Mouse (Mus musculus) C2C12 (cell line): ENCODE measurements at regions not wholly inside any gene's neighbourhood (a gene's known extent, or its start where the extent isn't known, plus 50 kb on each side); places are given as distances from the start of the nearest gene placed in this dataset.
A peak's percentile ranks its signal among the peaks of the same experiment; 100 is the strongest.

Experiments
- H3K27me3 ChIP-seq: one replicate; pipeline ENCODE4 v1.6.1; 2011; ENCODE audit not compliant: control insufficient read depth, insufficient read depth, insufficient read length
- H3K36me3 ChIP-seq: one replicate; pipeline ENCODE4 v1.6.1; 2011; ENCODE audit not compliant: control insufficient read depth, insufficient read depth
- H3K4me3 ChIP-seq: one replicate; pipeline ENCODE4 v1.5.1; 2011; ENCODE audit warnings: mild to moderate bottlenecking, control low read depth; ENCODE audit not compliant: poor library complexity, insufficient read depth, severe bottlenecking
- H3K79me2 ChIP-seq: one replicate; pipeline ENCODE4 v1.6.1; 2011; ENCODE audit not compliant: control insufficient read depth, insufficient read depth
- H3K79me3 ChIP-seq: one replicate; pipeline ENCODE4 v1.6.1; 2011; ENCODE audit warnings: low read depth, control low read depth
- H3ac ChIP-seq: one replicate; pipeline ENCODE3; 2011; ENCODE audit warnings: low read depth; ENCODE audit not compliant: control insufficient read depth, insufficient read length
- CEBPB ChIP-seq: IDR thresholded peaks from one replicate; pipeline ENCODE4 v1.6.1; 2011; ENCODE audit warnings: low read depth, mild to moderate bottlenecking, control low read depth, moderate library complexity
- CTCF ChIP-seq: IDR thresholded peaks from one replicate; pipeline ENCODE4 v1.5.1; 2011; ENCODE audit not compliant: control insufficient read depth, insufficient read depth, insufficient read length
- FOSL1 ChIP-seq: IDR thresholded peaks from one replicate; pipeline ENCODE4 v1.8.0; 2011; ENCODE audit warnings: mild to moderate bottlenecking, low read length; ENCODE audit not compliant: poor library complexity, insufficient read depth, severe bottlenecking
- MAX ChIP-seq: IDR thresholded peaks from one replicate; pipeline ENCODE4 v1.6.1; 2011; ENCODE audit warnings: mild to moderate bottlenecking, control low read depth
- MYOD1 ChIP-seq: IDR thresholded peaks from one replicate; pipeline ENCODE4 v1.6.1; 2011; ENCODE audit warnings: low read depth; ENCODE audit not compliant: control insufficient read depth, insufficient read length
- MYOG ChIP-seq: IDR thresholded peaks from one replicate; pipeline ENCODE4 v1.6.1; 2011; ENCODE audit not compliant: control insufficient read depth, insufficient read length; ENCODE audit errors: extremely low read depth
- USF1 ChIP-seq: IDR thresholded peaks from one replicate; pipeline ENCODE4 v1.6.1; 2011; ENCODE audit warnings: low read depth, mild to moderate bottlenecking, control low read depth, moderate library complexity

DNA sequence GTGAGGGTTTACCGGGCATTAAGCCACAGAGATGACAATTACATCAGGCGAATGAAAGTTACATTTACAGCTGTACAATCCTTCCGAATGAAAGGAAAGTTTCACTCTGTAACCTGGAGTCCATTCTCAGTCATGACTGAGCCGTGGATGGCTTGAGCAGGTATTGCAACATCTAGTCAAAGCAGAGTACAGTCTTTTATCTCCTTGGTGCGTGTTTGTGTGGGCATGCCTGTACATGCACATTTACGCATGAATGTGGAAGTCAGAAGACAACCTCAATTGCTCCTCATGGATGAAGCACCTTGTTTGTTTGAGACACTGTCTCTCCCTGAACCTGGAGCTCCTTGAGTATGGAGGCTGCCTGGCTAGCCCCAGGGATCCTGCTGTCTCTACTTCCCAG is 175.9 kb upstream of the Cxcr4 start:
- Histone ChIP-seq H3K4me3 (no peak overlapping the region), H3K79me2 (no peaks in the 10 kb centered on the region), H3K27me3 (no peaks in the 10 kb centered on the region), H3K79me3 (no peaks in the 10 kb centered on the region), H3ac (no peak overlapping the region), H3K36me3 (no peaks in the 10 kb centered on the region)
- TF ChIP-seq CEBPB (peak; percentile 13), USF1 (no peak), MYOG (no peak)

DNA sequence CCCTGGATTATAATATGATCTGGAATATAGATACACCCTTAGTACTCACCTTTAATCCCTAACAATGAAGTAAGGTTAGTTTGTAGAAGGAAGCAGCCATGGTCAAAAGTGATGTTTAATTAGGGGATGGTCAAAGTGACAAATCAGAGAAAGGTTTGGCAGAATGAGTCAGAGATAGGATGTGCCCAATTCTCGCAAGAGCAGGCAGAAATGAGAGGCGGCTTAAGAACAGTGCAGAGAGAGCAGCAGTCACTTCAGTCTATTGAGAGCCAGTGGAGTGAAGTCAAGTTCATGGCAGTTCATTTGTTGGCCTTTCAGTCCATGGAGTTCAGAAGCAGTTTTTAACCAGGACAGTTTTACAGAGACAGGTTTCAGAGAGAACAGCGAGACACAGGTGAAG is 175.3 kb upstream of the Cxcr4 start:
- H3K79me2 ChIP-seq = no peaks in the 10 kb centered on the region
- H3K36me3 ChIP-seq = no peaks in the 10 kb centered on the region
- no peak overlapping the region for H3ac ChIP-seq
- no peaks in the 10 kb centered on the region for H3K79me3 ChIP-seq
- H3K27me3 ChIP-seq = no peaks in the 10 kb centered on the region
- no peak overlapping the region for H3K4me3 ChIP-seq
- TF ChIP-seq FOSL1 = no peak
- TF ChIP-seq MYOD1 = no peak
- no peak for TF ChIP-seq MYOG
- no peak for TF ChIP-seq CEBPB
- TF ChIP-seq USF1 = no peak
- TF ChIP-seq CTCF = no peak
- no peak for TF ChIP-seq MAX

- Histone ChIP-seq H3K4me3 (no peak overlapping the region), H3K79me2 (no peaks in the 10 kb centered on the region), H3K36me3 (no peaks in the 10 kb centered on the region), H3ac (no peak overlapping the region), H3K27me3 (no peaks in the 10 kb centered on the region), H3K79me3 (no peaks in the 10 kb centered on the region)
- TF ChIP-seq FOSL1 = no peak
- no peak for TF ChIP-seq CEBPB
- TF ChIP-seq MYOD1 = no peak
Measured at GRCm38 (mm10) chr1:128766894-128767268, 174.8 kb upstream of the Cxcr4 start.

GRCm38 (mm10) chr1:128766193-128766893 is 174.2 kb upstream of the Cxcr4 start:
- no peaks in the 10 kb centered on the region for H3K36me3 ChIP-seq
- no peaks in the 10 kb centered on the region for H3K79me3 ChIP-seq
- H3K27me3 ChIP-seq = no peaks in the 10 kb centered on the region
- H3K4me3 ChIP-seq = no peak overlapping the region
- TF ChIP-seq FOSL1 = no peak
- no peak overlapping the region for H3ac ChIP-seq
- no peaks in the 10 kb centered on the region for H3K79me2 ChIP-seq

- TF ChIP-seq CTCF (no peak), MYOG (no peak), CEBPB (no peak), MYOD1 (no peak), USF1 (no peak), MAX (no peak), FOSL1 (no peak)
- Histone ChIP-seq H3K79me3 (no peaks in the 10 kb centered on the region), H3K27me3 (no peaks in the 10 kb centered on the region), H3K36me3 (no peaks in the 10 kb centered on the region), H3K4me3 (no peak overlapping the region), H3ac (no peak overlapping the region), H3K79me2 (no peaks in the 10 kb centered on the region)
Measured at GRCm38 (mm10) chr1:128765626-128766025, 173.5 kb upstream of the Cxcr4 start.

DNA sequence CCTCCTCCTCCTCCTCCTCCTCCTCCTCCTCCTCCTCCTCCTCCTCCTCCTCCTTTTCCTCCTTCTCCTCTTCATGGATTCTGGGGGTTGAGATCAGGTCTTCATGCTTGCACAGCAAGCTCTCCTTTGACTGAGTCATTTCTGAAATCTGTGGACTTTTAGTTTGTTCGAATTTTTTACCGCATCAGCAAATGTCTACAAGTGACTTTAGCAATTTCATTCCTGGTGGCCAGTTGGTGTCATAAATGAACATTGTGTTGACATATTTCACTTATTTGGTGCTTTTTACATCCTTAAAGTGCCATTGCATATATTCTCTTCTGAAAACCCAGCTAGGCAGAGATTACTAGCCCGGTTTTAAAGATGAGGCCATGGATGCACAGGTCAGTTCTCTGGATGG is 173.0 kb upstream of the Cxcr4 start:
- Histone ChIP-seq H3K27me3 (no peaks in the 10 kb centered on the region), H3K79me2 (no peaks in the 10 kb centered on the region), H3K36me3 (no peaks in the 10 kb centered on the region), H3ac (no peak overlapping the region), H3K4me3 (no peak overlapping the region), H3K79me3 (no peaks in the 10 kb centered on the region)
- no peak for TF ChIP-seq CTCF
- no peak for TF ChIP-seq FOSL1
- TF ChIP-seq CEBPB = no peak
- TF ChIP-seq MYOG = no peak
- no peak for TF ChIP-seq USF1
- no peak for TF ChIP-seq MAX
